ENCODE assay signal across 23 mouse cellular contexts in the genomic region with DNA sequence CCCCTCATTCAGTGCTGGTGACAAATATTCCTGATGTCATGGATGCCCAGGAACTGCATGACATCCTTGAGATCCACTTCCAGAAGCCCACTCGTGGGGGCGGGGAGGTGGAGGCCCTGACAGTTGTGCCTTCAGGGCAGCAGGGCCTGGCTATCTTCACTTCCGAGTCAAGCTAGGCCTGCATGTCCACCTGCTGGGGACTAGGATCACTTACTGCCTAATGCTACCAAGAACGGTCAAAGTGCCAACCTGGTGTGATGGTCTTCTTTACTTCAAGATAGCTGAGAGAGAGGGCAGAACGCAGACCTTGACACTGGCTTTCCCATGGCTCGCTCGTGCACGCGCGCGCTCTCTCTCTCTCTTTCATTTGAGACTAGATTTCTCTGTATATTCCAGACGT. TPM values are rescaled to one million over a fixed set of nuclear protein-coding genes. Genes with fewer than 3 reads are reported as not detected.
DNase-seq lines count a peak whose midpoint lies in the region; ATAC-seq and TF ChIP-seq lines count a peak whose summit lies in the region.
"Had no signal": no experiment of that assay in that cellular context is flagged by ENCODE, and none has a peak within 500 bp of the region (broad histone marks: within the 10 kb centered on the region; RNA-seq: fewer than 3 reads in every experiment).

No protein-coding gene starts in this region.

- DNase-seq in heart, adult 11 months, result peak; percentile 84
- no peak for DNase-seq in heart, postnatal 25 days (ENCODE audit: low spot score)
- no peak for DNase-seq in hindbrain, postnatal 0 days (ENCODE audit: low spot score)
- no peak for DNase-seq in MEL (ENCODE audit: low read depth, low spot score)
- DNase-seq in adrenal gland, postnatal 10 days, result no peak
- DNase-seq: adrenal gland, adult 2 months; adrenal gland, postnatal 14 days; adrenal gland, postnatal 36 days; B cell, adult 2 months; cerebellum, adult 11-12 months; cerebellum, adult 2 months; cerebellum, adult 9-10 months; cerebellum, postnatal 10 days; cerebellum, postnatal 25 days; forebrain, postnatal 0 days had no signal

- TF ChIP-seq RAD21 in MEL (IDR thresholded peaks at IDR 0.05; ENCODE audit: low read depth, low read length), result no peak

- no peaks in the 10 kb centered on the region for H3K27me3 ChIP-seq in hindbrain, embryonic 13.5 days
- no peaks in the 10 kb centered on the region for H3K27me3 ChIP-seq in hindbrain, postnatal 0 days (ENCODE audit: insufficient read depth, low read length)
- H3K27me3 ChIP-seq in MEL (ENCODE audit: control insufficient read depth in 1 of 2, insufficient read depth in 2 of 2, low read length in 2 of 2), result no peaks in the 10 kb centered on the region
- H3K27me3 ChIP-seq: CH12.LX; embryonic facial prominence, embryonic 12.5 days; forebrain, embryonic 13.5 days; forebrain, embryonic 15.5 days had no signal

- no peak overlapping the region for H3K4me2 ChIP-seq in hindbrain, embryonic 13.5 days
- H3K4me2 ChIP-seq in hindbrain, postnatal 0 days (ENCODE audit: low read depth, low read length), result no peak overlapping the region
- H3K4me2 ChIP-seq: embryonic facial prominence, embryonic 12.5 days; forebrain, embryonic 13.5 days; forebrain, embryonic 15.5 days had no signal

- peaks cover 17% of the 10 kb centered on the region for H3K4me1 ChIP-seq in hindbrain, embryonic 13.5 days (replicated peaks)
- peaks cover 10% of the 10 kb centered on the region for H3K4me1 ChIP-seq in hindbrain, postnatal 0 days (ENCODE audit: insufficient read depth, low read length)
- peaks cover 6 to 8% of the 10 kb centered on the region in 2 experiments; a peak in 3 of 4 replicates for H3K4me1 ChIP-seq in MEL (ENCODE audit: control insufficient read depth in 1 of 2, insufficient read depth in 2 of 2, low read length in 2 of 2)

- H3K4me3 ChIP-seq in hindbrain, embryonic 13.5 days, result no peak overlapping the region
- no peak overlapping the region for H3K4me3 ChIP-seq in hindbrain, postnatal 0 days (ENCODE audit: low read length)
- no peak overlapping the region for H3K4me3 ChIP-seq in MEL (ENCODE audit: control insufficient read depth in 1 of 2, insufficient read depth in 1 of 2, low read depth in 2 of 2, low read length in 2 of 2)
- H3K4me3 ChIP-seq: embryonic facial prominence, embryonic 10.5 days; embryonic facial prominence, embryonic 12.5 days; forebrain, embryonic 13.5 days; forebrain, embryonic 15.5 days had no signal

- TF ChIP-seq POLR2A in MEL (IDR thresholded peaks at IDR 0.05; ENCODE audit: control insufficient read depth in 1 of 2, insufficient read depth in 1 of 2, low read depth in 1 of 2, low read length in 2 of 2, poor library complexity in 1 of 2), result no peak

- no peak for ATAC-seq in hindbrain, embryonic 13.5 days (ENCODE audit: low FRiP score)
- no peak for ATAC-seq in hindbrain, postnatal 0 days
- ATAC-seq: CD4-positive, CD25-positive, alpha-beta regulatory T cell, adult 4 months; forebrain, embryonic 13.5 days; forebrain, postnatal 0 days had no signal

- no peak overlapping the region for H3K27ac ChIP-seq in hindbrain, embryonic 13.5 days
- no peak overlapping the region for H3K27ac ChIP-seq in hindbrain, postnatal 0 days
- no peak overlapping the region for H3K27ac ChIP-seq in MEL (ENCODE audit: control insufficient read depth, low read depth, low read length)
- H3K27ac ChIP-seq: embryonic facial prominence, embryonic 12.5 days; forebrain, embryonic 13.5 days; forebrain, embryonic 15.5 days had no signal

- H3K9ac ChIP-seq in hindbrain, embryonic 13.5 days, result 0 out of 2 replicates have a peak overlapping the region, but pooled peaks have one; percentile 3
- no peak overlapping the region for H3K9ac ChIP-seq in hindbrain, postnatal 0 days (replicated peaks; ENCODE audit: low read length)
- no peak overlapping the region for H3K9ac ChIP-seq in MEL (ENCODE audit: control insufficient read depth, low read depth, low read length, poor library complexity, severe bottlenecking)
- H3K9ac ChIP-seq: embryonic facial prominence, embryonic 12.5 days; forebrain, embryonic 13.5 days; forebrain, embryonic 15.5 days; forebrain, postnatal 0 days had no signal

- no peak for TF ChIP-seq CTCF in hindbrain, postnatal 0 days (IDR thresholded peaks at IDR 0.05; ENCODE audit: low read depth)
- TF ChIP-seq CTCF in MEL (IDR thresholded peaks at IDR 0.05 in 2 of 3, conservative IDR thresholded peaks at IDR 0.05 in 1 of 3; ENCODE audit: control insufficient read depth in 1 of 3, insufficient read depth in 1 of 3, low read depth in 2 of 3, low read length in 3 of 3, poor library complexity in 1 of 3, severe bottlenecking in 1 of 3), result no peak

- no peaks in the 10 kb centered on the region for H3K9me3 ChIP-seq in hindbrain, embryonic 13.5 days
- no peaks in the 10 kb centered on the region for H3K9me3 ChIP-seq in hindbrain, postnatal 0 days (ENCODE audit: low read length)
- no peaks in the 10 kb centered on the region for H3K9me3 ChIP-seq in MEL (replicated peaks; ENCODE audit: insufficient read depth, low read length)
- H3K9me3 ChIP-seq: embryonic facial prominence, embryonic 10.5 days; embryonic facial prominence, embryonic 12.5 days; forebrain, embryonic 13.5 days; forebrain, embryonic 15.5 days; G1E had no signal

- 85% methylated on average over 12 of the region's 12 CpGs for WGBS in hindbrain, embryonic 13.5 days
- WGBS in hindbrain, postnatal 0 days, result 85% methylated on average over 12 of the region's 12 CpGs

- TF ChIP-seq EP300 in MEL (IDR thresholded peaks at IDR 0.05; ENCODE audit: low read depth in 1 of 2, low read length in 2 of 2), result no peak

- H3K79me2 ChIP-seq in MEL (ENCODE audit: control insufficient read depth, insufficient read depth, low read length, poor library complexity), result no peaks in the 10 kb centered on the region

- peaks cover 66% of the 10 kb centered on the region for H3K36me3 ChIP-seq in hindbrain, embryonic 13.5 days
- H3K36me3 ChIP-seq in hindbrain, postnatal 0 days (ENCODE audit: insufficient read depth, low read length), result peaks cover 47% of the 10 kb centered on the region
- H3K36me3 ChIP-seq in MEL (ENCODE audit: control insufficient read depth in 1 of 2, insufficient read depth in 2 of 2, low read length in 2 of 2), result peaks cover 2 to 8% of the 10 kb centered on the region in 2 experiments

- intact Hi-C loops in heart, postnatal 25 days (cut with DNase I), result loop anchor here (10.0 kb wide), 1 partner anchor 277 kb away; a partner anchor contains a TSS

TF ChIP-seq in MEL, 35 proteins besides CTCF, POLR2A, EP300 and RAD21 (continues in another document):
- no peak for TF ChIP-seq ETS1 (IDR thresholded peaks at IDR 0.05; ENCODE audit: low read depth, low read length)
- TF ChIP-seq MEF2A (IDR thresholded peaks at IDR 0.05; ENCODE audit: extremely low read depth, insufficient replicate concordance, low read depth, low read length, poor library complexity, severe bottlenecking), result no peak
- TF ChIP-seq GATA1 (IDR thresholded peaks at IDR 0.05; ENCODE audit: low read depth, low read length), result no peak

RNA-seq across cellular contexts. Expression of a gene that starts 6.6 kb away (rescaled TPM):
- total RNA-seq in heart, postnatal 25 days (2021), result 1 to 10 TPM; 5.7 to 6.2 TPM
- 108 and 111 TPM in 2 replicates for polyA plus RNA-seq in hindbrain, embryonic 13.5 days (2015; fragmentation: Nextera tagmentation; extraction: Ambion mirVana)
- 103 and 140 TPM in 2 replicates for total RNA-seq in hindbrain, postnatal 0 days (2014; rRNA removed)
- 143 and 154 TPM in 2 replicates for polyA plus RNA-seq in hindbrain, postnatal 0 days (2015; fragmentation: Nextera tagmentation; extraction: Ambion mirVana)
- 4.2 and 6.4 TPM in 2 replicates for total RNA-seq in MEL (2012; rRNA removed)
- 10 to 100 TPM in 1 of 2 experiments, not detected in 1; 18.6 TPM for polyA plus RNA-seq in MEL (2012; ENCODE audit: insufficient read depth in 1 of 2, insufficient read length in 2 of 2, low read depth in 1 of 2, low replicate concordance in 2 of 2, missing spikeins in 1 of 2)
- 10 to 100 TPM; 10.6 to 11.0 TPM for total RNA-seq in adrenal gland, postnatal 10 days (2021)

RNA-seq across cellular contexts. Expression of a gene that starts 7.8 kb away (rescaled TPM):
- 10 to 100 TPM; 21.6 to 25.5 TPM for total RNA-seq in heart, postnatal 25 days (2021)
- polyA plus RNA-seq in hindbrain, embryonic 13.5 days (2015; fragmentation: Nextera tagmentation; extraction: Ambion mirVana), result 92.1 and 96.6 TPM in 2 replicates
- 290 and 295 TPM in 2 replicates for total RNA-seq in hindbrain, postnatal 0 days (2014; rRNA removed)
- polyA plus RNA-seq in hindbrain, postnatal 0 days (2015; fragmentation: Nextera tagmentation; extraction: Ambion mirVana), result 106 and 114 TPM in 2 replicates
- total RNA-seq in MEL (2012; rRNA removed), result 43.9 and 49.5 TPM in 2 replicates
- 100 to 1,000 TPM in 1 of 2 experiments, not detected in 1; 125 TPM for polyA plus RNA-seq in MEL (2012; ENCODE audit: insufficient read depth in 1 of 2, insufficient read length in 2 of 2, low read depth in 1 of 2, low replicate concordance in 2 of 2, missing spikeins in 1 of 2)
- total RNA-seq in adrenal gland, postnatal 10 days (2021), result 10 to 100 TPM; 79.4 to 87.3 TPM

RNA-seq across cellular contexts. Expression of a gene that starts 10.0 kb away (rescaled TPM):
- 10 to 100 TPM; 12.0 to 13.7 TPM for total RNA-seq in heart, postnatal 25 days (2021)
- polyA plus RNA-seq in hindbrain, embryonic 13.5 days (2015; fragmentation: Nextera tagmentation; extraction: Ambion mirVana), result 3.7 and 4.0 TPM in 2 replicates
- 3.9 and 4.2 TPM in 2 replicates for total RNA-seq in hindbrain, postnatal 0 days (2014; rRNA removed)
- polyA plus RNA-seq in hindbrain, postnatal 0 days (2015; fragmentation: Nextera tagmentation; extraction: Ambion mirVana), result 5.3 and 5.8 TPM in 2 replicates
- total RNA-seq in MEL (2012; rRNA removed), result 37.5 and 64.4 TPM in 2 replicates
- 100 to 1,000 TPM in 1 of 2 experiments, 10 to 100 TPM in 1; 35.5 to 146 TPM for polyA plus RNA-seq in MEL (2012; ENCODE audit: insufficient read depth in 1 of 2, insufficient read length in 2 of 2, low read depth in 1 of 2, low replicate concordance in 2 of 2, missing spikeins in 1 of 2)
- 10 to 100 TPM; 23.0 to 24.9 TPM for total RNA-seq in adrenal gland, postnatal 10 days (2021)

RNA-seq across cellular contexts. Expression of a gene that starts 16.1 kb away (rescaled TPM):
- total RNA-seq in heart, postnatal 25 days (2021), result 10 to 100 TPM; 46.7 to 56.2 TPM
- polyA plus RNA-seq in hindbrain, embryonic 13.5 days (2015; fragmentation: Nextera tagmentation; extraction: Ambion mirVana), result 301 and 310 TPM in 2 replicates
- total RNA-seq in hindbrain, postnatal 0 days (2014; rRNA removed), result 535 and 538 TPM in 2 replicates
- polyA plus RNA-seq in hindbrain, postnatal 0 days (2015; fragmentation: Nextera tagmentation; extraction: Ambion mirVana), result 276 and 282 TPM in 2 replicates
- 2,405 and 2,621 TPM in 2 replicates for total RNA-seq in MEL (2012; rRNA removed)
- 100 to 1,000 TPM in 1 of 2 experiments, not detected in 1; 595 TPM for polyA plus RNA-seq in MEL (2012; ENCODE audit: insufficient read depth in 1 of 2, insufficient read length in 2 of 2, low read depth in 1 of 2, low replicate concordance in 2 of 2, missing spikeins in 1 of 2)
- 10 to 100 TPM; 75.5 to 92.7 TPM for total RNA-seq in adrenal gland, postnatal 10 days (2021)

RNA-seq across cellular contexts. Expression of a gene that starts 33.1 kb away (rescaled TPM):
- 10 to 100 TPM; 69.0 to 80.2 TPM for total RNA-seq in heart, postnatal 25 days (2021)
- 2.3 and 2.8 TPM in 2 replicates for polyA plus RNA-seq in hindbrain, embryonic 13.5 days (2015; fragmentation: Nextera tagmentation; extraction: Ambion mirVana)
- 0.31 and 0.58 TPM in 2 replicates for total RNA-seq in hindbrain, postnatal 0 days (2014; rRNA removed)
- 3.8 and 4.6 TPM in 2 replicates for polyA plus RNA-seq in hindbrain, postnatal 0 days (2015; fragmentation: Nextera tagmentation; extraction: Ambion mirVana)
- total RNA-seq in MEL (2012; rRNA removed), result 1.4 and 1.6 TPM in 2 replicates
- polyA plus RNA-seq in MEL (2012; ENCODE audit: insufficient read depth in 1 of 2, insufficient read length in 2 of 2, low read depth in 1 of 2, low replicate concordance in 2 of 2, missing spikeins in 1 of 2), result 1 to 10 TPM in 1 of 2 experiments, not detected in 1; 2.3 TPM
- total RNA-seq in adrenal gland, postnatal 10 days (2021), result 1 to 10 TPM; 5.6 to 9.5 TPM
